Mouse (Mus musculus): ENCODE measurements around the gene Fam174b. TPM values are rescaled to one million over a fixed set of nuclear protein-coding genes. Genes with fewer than 3 reads are reported as not detected.

Fam174b gene
- total RNA-seq, 2 experiments from 2014 or later, result 4.5 to 5.8 TPM

DNA sequence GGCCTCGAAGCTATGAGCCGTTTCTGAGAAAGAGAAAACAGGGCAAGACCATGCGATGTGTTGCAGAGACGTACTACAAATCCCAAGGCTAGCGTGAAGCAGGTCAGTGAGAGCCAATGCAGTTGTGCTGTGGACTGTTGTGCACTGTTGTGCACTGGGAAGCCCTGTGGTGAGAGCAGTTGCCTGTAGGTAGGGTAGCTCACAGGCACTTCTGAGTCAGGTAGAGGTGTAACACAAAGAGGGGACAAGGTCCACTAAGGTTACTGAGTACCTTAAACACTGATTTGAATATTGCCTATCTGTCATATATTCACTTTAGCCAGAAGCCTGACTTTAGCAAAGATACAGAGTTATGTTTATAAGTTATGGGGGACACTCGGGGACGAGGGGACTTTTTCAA is 74.4 kb downstream of the Fam174b start:
- DNase-seq, result no peak

DNA sequence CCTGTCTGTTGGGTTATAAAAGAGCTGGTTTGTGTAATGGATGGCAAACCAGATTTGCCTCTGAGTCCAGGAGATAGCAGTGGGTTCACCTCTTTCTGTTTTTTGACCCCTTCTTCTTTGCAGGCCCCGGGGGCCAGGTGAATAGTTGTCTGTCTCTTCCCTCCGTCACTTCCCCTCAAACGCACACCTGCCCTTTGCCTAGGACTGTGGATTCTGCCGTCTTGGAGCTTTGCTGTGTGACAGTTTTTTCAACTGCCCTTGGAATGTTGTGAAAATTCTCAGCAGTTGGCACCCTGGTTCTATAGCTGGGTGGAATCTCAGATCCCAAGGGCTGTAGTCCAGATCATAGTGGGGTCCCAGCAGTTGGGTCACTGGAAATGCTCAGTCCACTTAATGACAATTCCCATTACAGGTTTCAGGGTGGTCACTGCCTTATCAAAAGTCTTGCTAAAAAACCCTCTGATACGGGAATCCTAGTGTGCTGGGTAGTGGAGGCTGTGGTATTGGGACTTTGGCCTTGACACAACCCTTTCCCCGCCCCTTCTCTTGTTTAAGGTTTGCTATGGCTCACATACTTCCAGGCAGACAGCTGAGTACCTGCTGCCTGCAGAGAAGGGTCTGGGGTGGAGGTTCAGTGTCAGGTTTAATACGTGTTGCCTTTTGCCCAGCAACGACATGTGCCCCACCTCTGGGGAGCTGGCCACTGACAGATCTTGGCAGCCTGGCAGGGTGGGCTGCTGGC is 76.3 kb downstream of the Fam174b start:
- no peak for DNase-seq

DNA sequence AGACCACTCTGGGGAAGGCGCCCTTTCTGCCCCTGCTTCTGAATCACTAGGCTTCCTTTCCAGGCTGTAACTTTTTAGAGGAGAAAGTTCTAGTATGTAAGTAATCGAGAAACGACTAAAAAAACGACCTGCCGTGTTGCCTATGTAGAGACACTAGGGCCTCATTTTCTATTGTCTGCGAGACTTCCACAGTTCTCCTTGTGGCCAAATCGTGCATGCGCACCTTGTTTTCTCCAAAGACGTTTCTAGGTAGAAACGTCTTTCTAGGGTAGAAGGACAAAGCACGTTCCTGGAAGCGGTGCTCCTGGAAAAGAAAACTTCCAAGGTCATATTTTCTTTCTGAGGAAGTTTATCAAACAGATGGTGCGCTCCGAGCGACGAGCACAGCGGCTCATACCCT is 79.3 kb downstream of the Fam174b start:
- no peak for DNase-seq

Small RNAs within 50 kb of the gene (microRNA-seq; reads per million reads assigned to microRNA genes)
- 0 reads per million in 2 experiments for gene Mir7234

Other genes starting within 250 kb of the Fam174b start
- gene Chd2, start 198.5 kb upstream of the Fam174b start, total RNA-seq (2021), result 10 to 100 TPM; 42.9 to 57.0 TPM

Data from gastrocnemius, postnatal 10 days (tissue).